Mouse (Mus musculus): ENCODE data around the gene Rsph3b.
"Not testable (repeated sequence)": the region's sequence is repeated elsewhere in the genome, so short reads cannot be mapped to it uniquely, and the experiment has no call there.

- not testable (repeated sequence) for TF ChIP-seq POLR2A (IDR thresholded peaks at IDR 0.05; ENCODE audit: borderline replicate concordance, control insufficient read depth, low read depth, low read length); CTCF (IDR thresholded peaks at IDR 0.05; ENCODE audit: control insufficient read depth, insufficient read depth, low read length)
Measured at GRCm38 (mm10) chr17:6958881-6959280, 10.4 kb upstream of the Rsph3b start.
